25 mouse cellular contexts compared by ENCODE assay signal in genomic region chr17:31500908-31501307, GRCm38 (mm10). TPM values are rescaled to one million over a fixed set of nuclear protein-coding genes. Genes with fewer than 3 reads are reported as not detected.
A peak's percentile ranks its signal among the peaks of the same experiment; 100 is the strongest.
DNase-seq lines count a peak whose midpoint lies in the region; ATAC-seq and TF ChIP-seq lines count a peak whose summit lies in the region.
"Had no signal": no experiment of that assay in that cellular context is flagged by ENCODE, and none has a peak within 500 bp of the region (broad histone marks: within the 10 kb centered on the region; RNA-seq: fewer than 3 reads in every experiment).

No protein-coding gene starts in this region.

- H3K9me3 ChIP-seq in forebrain, postnatal 0 days (ENCODE audit: low read length): no peaks in the 10 kb centered on the region
- no peaks in the 10 kb centered on the region for H3K9me3 ChIP-seq in forebrain, embryonic 15.5 days
- H3K9me3 ChIP-seq in kidney, postnatal 0 days (replicated peaks; ENCODE audit: low read length): no peaks in the 10 kb centered on the region
- no peaks in the 10 kb centered on the region for H3K9me3 ChIP-seq in lung, embryonic 14.5 days (ENCODE audit: low read depth, low read length)
- H3K9me3 ChIP-seq: embryonic facial prominence, embryonic 10.5 days; embryonic facial prominence, embryonic 15.5 days; forebrain, embryonic 12.5 days; heart, embryonic 13.5 days; hindbrain, embryonic 15.5 days; liver, embryonic 15.5 days; midbrain, embryonic 12.5 days; neural tube, embryonic 15.5 days had no signal

- no peak for ATAC-seq in forebrain, postnatal 0 days
- ATAC-seq in forebrain, embryonic 15.5 days (replicated peaks): no peak
- ATAC-seq in kidney, postnatal 0 days (replicated peaks; ENCODE audit: low FRiP score, low read depth): no peak
- ATAC-seq in lung, embryonic 14.5 days (ENCODE audit: insufficient read depth): no peak
- ATAC-seq: CD4-positive, CD25-positive, alpha-beta regulatory T cell, adult 4 months had no signal

- H3K27me3 ChIP-seq in forebrain, postnatal 0 days (ENCODE audit: insufficient read depth, low read length): no peaks in the 10 kb centered on the region
- no peaks in the 10 kb centered on the region for H3K27me3 ChIP-seq in forebrain, embryonic 15.5 days
- no peaks in the 10 kb centered on the region for H3K27me3 ChIP-seq in kidney, postnatal 0 days (ENCODE audit: insufficient read depth, low read length)
- no peaks in the 10 kb centered on the region for H3K27me3 ChIP-seq in kidney, adult 2 months (replicated peaks; ENCODE audit: control insufficient read depth, insufficient read depth, low read length)
- H3K27me3 ChIP-seq in lung, embryonic 14.5 days (ENCODE audit: insufficient read depth, low read length): no peaks in the 10 kb centered on the region
- H3K27me3 ChIP-seq: embryonic facial prominence, embryonic 15.5 days; forebrain, embryonic 12.5 days; heart, embryonic 13.5 days; hindbrain, embryonic 15.5 days; liver, embryonic 15.5 days; midbrain, embryonic 12.5 days; neural tube, embryonic 15.5 days had no signal

- TF ChIP-seq CTCF in forebrain, postnatal 0 days (IDR thresholded peaks at IDR 0.05; ENCODE audit: low read depth): peak; percentile 51
- TF ChIP-seq CTCF in kidney, postnatal 0 days (IDR thresholded peaks at IDR 0.05; ENCODE audit: low read depth): peak; percentile 55
- TF ChIP-seq CTCF in kidney, adult 2 months (conservative IDR thresholded peaks at IDR 0.05; ENCODE audit: insufficient read depth, insufficient read length, low read depth, low read length): no peak
- peak; percentile 57 for TF ChIP-seq CTCF in lung, embryonic 14.5 days (IDR thresholded peaks at IDR 0.05; ENCODE audit: low read depth)

- no peak overlapping the region for H3K27ac ChIP-seq in forebrain, postnatal 0 days (ENCODE audit: low read depth, low read length)
- no peak overlapping the region for H3K27ac ChIP-seq in forebrain, embryonic 15.5 days (replicated peaks)
- H3K27ac ChIP-seq in kidney, postnatal 0 days: no peak overlapping the region
- no peak overlapping the region for H3K27ac ChIP-seq in kidney, adult 2 months (ENCODE audit: insufficient read depth, low read depth, low read length)
- H3K27ac ChIP-seq in lung, embryonic 14.5 days (ENCODE audit: low read depth): no peak overlapping the region
- H3K27ac ChIP-seq: embryonic facial prominence, embryonic 10.5 days; embryonic facial prominence, embryonic 15.5 days; forebrain, embryonic 12.5 days; heart, embryonic 13.5 days; hindbrain, embryonic 15.5 days; liver, embryonic 15.5 days; midbrain, embryonic 12.5 days; neural tube, embryonic 15.5 days had no signal

- DNase-seq in forebrain, postnatal 0 days: no peak
- no peak for DNase-seq in kidney, postnatal 0 days (ENCODE audit: low spot score)
- no peak for DNase-seq in kidney, adult 2 months
- no peak for DNase-seq in lung, embryonic 14.5 days
- no peak for DNase-seq in lung, adult 18-20 months
- DNase-seq in 3T3-L1 (ENCODE audit: low read depth, low spot score): peak; percentile 22
- DNase-seq in thymus, postnatal 4 days: no peak
- DNase-seq: adrenal gland, postnatal 14 days; gastrocnemius, postnatal 25 days; heart, postnatal 10 days; kidney, adult 9 months; kidney, postnatal 14 days; left cerebral cortex, postnatal 4 days; retina, postnatal 1 day; right cerebral cortex, postnatal 14 days had no signal

- no peak overlapping the region for H3K4me3 ChIP-seq in forebrain, postnatal 0 days (ENCODE audit: low read depth, low read length)
- no peak overlapping the region for H3K4me3 ChIP-seq in forebrain, embryonic 15.5 days
- H3K4me3 ChIP-seq in kidney, postnatal 0 days (replicated peaks; ENCODE audit: low read depth, low read length): no peak overlapping the region
- no peak overlapping the region for H3K4me3 ChIP-seq in kidney, adult 2 months (ENCODE audit: insufficient read depth, low read depth, low read length)
- H3K4me3 ChIP-seq in lung, embryonic 14.5 days (ENCODE audit: low read depth, low read length): no peak overlapping the region
- H3K4me3 ChIP-seq: embryonic facial prominence, embryonic 10.5 days; embryonic facial prominence, embryonic 15.5 days; forebrain, embryonic 12.5 days; heart, embryonic 13.5 days; hindbrain, embryonic 15.5 days; liver, embryonic 15.5 days; midbrain, embryonic 12.5 days; neural tube, embryonic 15.5 days had no signal

- H3K4me2 ChIP-seq in forebrain, postnatal 0 days (ENCODE audit: low read depth): no peak overlapping the region
- no peak overlapping the region for H3K4me2 ChIP-seq in forebrain, embryonic 15.5 days (replicated peaks)
- H3K4me2 ChIP-seq in kidney, postnatal 0 days (ENCODE audit: low read length): no peak overlapping the region
- H3K4me2 ChIP-seq in lung, embryonic 14.5 days: no peak overlapping the region
- H3K4me2 ChIP-seq: embryonic facial prominence, embryonic 15.5 days; forebrain, embryonic 12.5 days; heart, embryonic 13.5 days; hindbrain, embryonic 15.5 days; liver, embryonic 15.5 days; midbrain, embryonic 12.5 days; neural tube, embryonic 15.5 days had no signal

- H3K4me1 ChIP-seq in forebrain, postnatal 0 days (ENCODE audit: insufficient read depth): no peaks in the 10 kb centered on the region
- no peaks in the 10 kb centered on the region for H3K4me1 ChIP-seq in forebrain, embryonic 15.5 days
- H3K4me1 ChIP-seq in kidney, postnatal 0 days (replicated peaks; ENCODE audit: insufficient read depth, low read length): peaks cover 14% of the 10 kb centered on the region; the same call in 1 of the 2 replicates
- H3K4me1 ChIP-seq in kidney, adult 2 months (ENCODE audit: control insufficient read depth, insufficient read depth, low read length): peaks cover 21% of the 10 kb centered on the region
- no peaks in the 10 kb centered on the region for H3K4me1 ChIP-seq in lung, embryonic 14.5 days (ENCODE audit: insufficient read depth)
- H3K4me1 ChIP-seq: embryonic facial prominence, embryonic 10.5 days; embryonic facial prominence, embryonic 15.5 days; hindbrain, embryonic 15.5 days; neural tube, embryonic 15.5 days had no signal

- WGBS in forebrain, postnatal 0 days: 93% methylated on average over 3 of the region's 3 CpGs
- WGBS in forebrain, embryonic 15.5 days: 97% methylated on average over 3 of the region's 3 CpGs
- 60% methylated on average over 3 of the region's 3 CpGs for WGBS in kidney, postnatal 0 days
- 61% methylated on average over 3 of the region's 3 CpGs for WGBS in kidney, adult 2 months
- WGBS in lung, embryonic 14.5 days: 88% methylated on average over 3 of the region's 3 CpGs

- H3K9ac ChIP-seq in forebrain, postnatal 0 days: no peak overlapping the region
- H3K9ac ChIP-seq in forebrain, embryonic 15.5 days (replicated peaks): no peak overlapping the region
- no peak overlapping the region for H3K9ac ChIP-seq in kidney, postnatal 0 days (ENCODE audit: low read depth, low read length)
- no peak overlapping the region for H3K9ac ChIP-seq in lung, embryonic 14.5 days
- H3K9ac ChIP-seq: embryonic facial prominence, embryonic 15.5 days; forebrain, embryonic 12.5 days; heart, embryonic 13.5 days; hindbrain, embryonic 15.5 days; liver, embryonic 15.5 days; midbrain, embryonic 12.5 days; neural tube, embryonic 15.5 days had no signal

- TF ChIP-seq POLR2A in kidney, adult 2 months (IDR thresholded peaks at IDR 0.05; ENCODE audit: low read depth, low read length): no peak

- H3K36me3 ChIP-seq in forebrain, postnatal 0 days (ENCODE audit: insufficient read depth): peaks cover 84% of the 10 kb centered on the region
- peaks cover 68% of the 10 kb centered on the region for H3K36me3 ChIP-seq in forebrain, embryonic 15.5 days
- H3K36me3 ChIP-seq in kidney, postnatal 0 days (ENCODE audit: insufficient read depth, low read length): peaks cover 71% of the 10 kb centered on the region
- no peaks in the 10 kb centered on the region for H3K36me3 ChIP-seq in kidney, adult 2 months (ENCODE audit: control insufficient read depth, insufficient read depth, low read length)
- peaks cover 91% of the 10 kb centered on the region for H3K36me3 ChIP-seq in lung, embryonic 14.5 days (ENCODE audit: insufficient read depth)

RNA-seq across cellular contexts. Expression of gene Wdr4, which starts 18.9 kb away (rescaled TPM):
- total RNA-seq in forebrain, postnatal 0 days (2014; rRNA removed): 54.4 and 55.7 TPM in 2 replicates
- 28.7 and 31.7 TPM in 2 replicates for polyA plus RNA-seq in forebrain, postnatal 0 days (2015; fragmentation: Nextera tagmentation; extraction: Ambion mirVana)
- 40.3 and 41.5 TPM in 2 replicates for polyA plus RNA-seq in forebrain, embryonic 15.5 days (2015; fragmentation: Nextera tagmentation; extraction: Ambion mirVana)
- 25.9 and 28.8 TPM in 2 replicates for polyA plus RNA-seq in kidney, postnatal 0 days (2015; fragmentation: Nextera tagmentation; extraction: Ambion mirVana)
- 28.3 and 29.6 TPM in 2 replicates for polyA plus RNA-seq in kidney, adult 2 months (2012; rRNA removed)
- 40.5 and 46.3 TPM in 2 replicates for polyA plus RNA-seq in lung, embryonic 14.5 days (2014; fragmentation: Nextera tagmentation; extraction: Ambion mirVana)

RNA-seq across cellular contexts. Expression of gene Ndufv3, which starts 19.0 kb away (rescaled TPM):
- 337 and 459 TPM in 2 replicates for total RNA-seq in forebrain, postnatal 0 days (2014; rRNA removed)
- 500 and 583 TPM in 2 replicates for polyA plus RNA-seq in forebrain, postnatal 0 days (2015; fragmentation: Nextera tagmentation; extraction: Ambion mirVana)
- 334 and 349 TPM in 2 replicates for polyA plus RNA-seq in forebrain, embryonic 15.5 days (2015; fragmentation: Nextera tagmentation; extraction: Ambion mirVana)
- polyA plus RNA-seq in kidney, postnatal 0 days (2015; fragmentation: Nextera tagmentation; extraction: Ambion mirVana): 353 and 364 TPM in 2 replicates
- 387 and 475 TPM in 2 replicates for polyA plus RNA-seq in kidney, adult 2 months (2012; rRNA removed)
- polyA plus RNA-seq in lung, embryonic 14.5 days (2014; fragmentation: Nextera tagmentation; extraction: Ambion mirVana): 238 and 257 TPM in 2 replicates
